Mouse (Mus musculus): ENCODE measurements at regions not wholly inside any gene's neighbourhood (a gene's known extent, or its start where the extent isn't known, plus 50 kb on each side); places are given as distances from the start of the nearest gene placed in this dataset.

DNA sequence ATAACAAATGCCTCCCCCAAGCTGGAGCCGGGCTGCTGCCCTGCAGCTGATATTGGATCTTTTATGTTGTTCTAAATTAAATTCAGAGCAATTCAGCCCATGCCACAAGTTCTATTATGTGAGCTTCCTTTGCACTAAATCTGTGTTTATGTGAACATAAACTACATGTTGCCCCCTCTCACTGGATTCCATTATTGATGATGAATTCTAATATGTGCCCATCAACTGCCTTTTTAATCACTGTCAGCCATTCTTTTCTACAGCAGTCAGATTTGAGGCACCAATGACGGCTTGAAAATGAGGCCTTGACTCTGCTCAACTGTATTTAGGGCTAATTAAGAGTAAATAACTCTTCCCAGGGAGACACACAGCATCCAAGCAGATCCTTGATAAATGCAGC, 172.1 kb upstream of the Serpine2 start:
- TF ChIP-seq CTCF (IDR thresholded peaks at IDR 0.05; ENCODE audit: extremely low read depth, insufficient read depth, low read length) = no peak
- TF ChIP-seq POLR2A (IDR thresholded peaks at IDR 0.05; ENCODE audit: extremely low read depth, insufficient read depth, low read length) = no peak

All from cortical plate, adult 2 months (tissue).